1 mouse cellular context compared by ENCODE assay signal in genomic region chr12:99392944-99393866, GRCm38 (mm10).
TF ChIP-seq lines count a peak whose summit lies in the region.

No protein-coding gene starts in this region.

TF ChIP-seq in CH12.LX, 34 proteins besides CTCF, POLR2A, EP300 and RAD21 (continued from another document):
- no peak for TF ChIP-seq CHD2 (IDR thresholded peaks at IDR 0.05; ENCODE audit: low read length)
- TF ChIP-seq ZNF384 (IDR thresholded peaks at IDR 0.05; ENCODE audit: low read depth, low read length) = peak; percentile 84
- TF ChIP-seq MAFK (IDR thresholded peaks at IDR 0.05; ENCODE audit: insufficient replicate concordance, low read length) = no peak
